Mouse (Mus musculus) neural tube, postnatal 0 days (tissue): ENCODE data around the gene Sdhd. TPM values are rescaled to one million over a fixed set of nuclear protein-coding genes. Genes with fewer than 3 reads are reported as not detected.

Experiments used
- polyA plus RNA-seq: library from polyadenylated mRNA; unstranded; fragments of >200 nt; fragmentation: Nextera tagmentation; extraction: Ambion mirVana; gene quantifications from 2 replicates; pipeline ENCODE4 v1.2.1, GENCODE M21; 2015

Gene Sdhd
- 353 and 365 TPM in 2 replicates for polyA plus RNA-seq

GRCm38 (mm10) chr9:50603189-50603997, at the start of gene Sdhd, which contains the start of gene Timm8b:
Gene Sdhd (minus strand): TSS chr9:50603812.
Gene Timm8b (plus strand): TSS chr9:50603910.

GRCm38 (mm10) chr9:50616766-50617603, 13.4 kb upstream of the Sdhd start, which contains the start of the genes Pih1d2 and Nkapd1:
Gene Pih1d2 (plus strand): TSS chr9:50617321.
Gene Nkapd1 (minus strand): TSS chr9:50617464.

GRCm38 (mm10) chr9:50561145-50561917, 42.3 kb downstream of the Sdhd start, which contains the start of gene Tex12:
Gene Tex12 (minus strand): TSS chr9:50561325.

GRCm38 (mm10) chr9:50555094-50555446, 48.5 kb downstream of the Sdhd start, which contains the start of gene Bco2:
Gene Bco2 (minus strand): TSS chr9:50555181.

DNA sequence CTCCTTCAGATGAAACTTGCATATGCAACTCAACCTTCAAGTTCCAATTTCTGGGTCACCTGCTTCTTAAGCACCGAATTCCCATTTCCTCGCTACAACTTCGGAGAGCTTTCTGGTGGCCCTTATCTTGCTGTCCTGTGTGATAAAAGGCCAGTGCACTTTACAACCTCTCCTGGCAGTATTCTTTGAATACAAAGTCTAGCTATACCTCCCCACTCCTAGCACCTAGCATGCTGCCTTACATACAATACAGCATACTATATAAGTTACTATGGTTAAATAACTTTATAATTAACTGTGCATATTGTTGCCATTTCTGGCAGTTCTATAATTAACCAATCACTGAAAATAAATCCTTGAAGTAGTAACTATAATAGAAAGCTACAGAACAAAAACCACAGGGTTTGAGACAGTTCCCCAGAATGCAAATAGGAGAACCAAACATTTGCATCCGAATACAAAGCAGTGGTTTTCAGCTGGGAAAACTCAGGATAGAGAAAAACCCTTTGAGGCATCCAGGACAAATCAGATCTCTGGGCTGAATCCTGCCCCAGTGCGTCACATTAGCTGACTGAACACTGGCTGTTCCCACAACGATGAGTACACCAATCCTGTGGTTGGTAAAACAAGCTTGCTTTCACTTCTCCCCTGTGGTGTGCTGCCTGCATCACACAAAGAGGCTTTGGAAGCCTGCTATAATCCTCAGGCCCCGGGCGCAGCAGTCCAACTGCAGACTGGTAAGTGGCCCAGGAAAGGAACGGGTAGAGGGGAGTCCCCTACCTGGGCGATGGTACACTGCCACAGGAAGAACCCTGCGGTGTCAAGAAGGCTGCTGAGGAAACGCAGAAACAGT, 49.1 kb downstream of the Sdhd start, which contains the start of gene Il18:
TSS of gene Il18 (plus strand) at position 587 of the 853 bp plus-strand sequence.

Other genes with a start within 250 kb of the Sdhd start
- gene Plet1, start 109.3 kb downstream of the Sdhd start, polyA plus RNA-seq: 0.56 and 0.90 TPM in 2 replicates
- 97.8 and 101 TPM in 2 replicates for gene Pts, start 75.1 kb downstream of the Sdhd start, polyA plus RNA-seq
- 37.1 and 50.8 TPM in 2 replicates for gene Il18, start 49.0 kb downstream of the Sdhd start, polyA plus RNA-seq
- gene Bco2, start 48.6 kb downstream of the Sdhd start, polyA plus RNA-seq: 0.42 and 0.55 TPM in 2 replicates
- 0.46 TPM in 1 of 2 replicates, not detected in the other for gene Tex12, start 42.5 kb downstream of the Sdhd start, polyA plus RNA-seq
- gene Timm8b, start 98 bp upstream of the Sdhd start, polyA plus RNA-seq: 492 and 511 TPM in 2 replicates
- 4.5 and 6.8 TPM in 2 replicates for gene Pih1d2, start 13.5 kb upstream of the Sdhd start, polyA plus RNA-seq
- 22.0 and 22.5 TPM in 2 replicates for gene Nkapd1, start 13.7 kb upstream of the Sdhd start, polyA plus RNA-seq
- gene Dlat, start 56.0 kb upstream of the Sdhd start, polyA plus RNA-seq: 73.7 and 79.1 TPM in 2 replicates
- gene Dixdc1, start 135.7 kb upstream of the Sdhd start, polyA plus RNA-seq: 25.4 and 27.9 TPM in 2 replicates
- 2.3 and 3.6 TPM in 2 replicates for gene 2310030G06Rik, start 142.7 kb upstream of the Sdhd start, polyA plus RNA-seq
- gene Cryab, start 147.5 kb upstream of the Sdhd start, polyA plus RNA-seq: 64.2 and 69.0 TPM in 2 replicates
- gene Hspb2, start 148.5 kb upstream of the Sdhd start, polyA plus RNA-seq: 3.3 and 4.1 TPM in 2 replicates
- gene Fdxacb1, start 164.4 kb upstream of the Sdhd start, polyA plus RNA-seq: 7.9 and 8.8 TPM in 2 replicates
- 47.7 and 52.7 TPM in 2 replicates for gene Alg9, start 171.2 kb upstream of the Sdhd start, polyA plus RNA-seq
- gene 1110032A03Rik, start 171.7 kb upstream of the Sdhd start, polyA plus RNA-seq: 64.4 and 69.0 TPM in 2 replicates
- 28.7 and 29.8 TPM in 2 replicates for gene Ppp2r1b, start 241.5 kb upstream of the Sdhd start, polyA plus RNA-seq